Mouse (Mus musculus) forebrain, embryonic 16.5 days (tissue): ENCODE results near the gene Med9. TPM values are rescaled to one million over a fixed set of nuclear protein-coding genes. Genes with fewer than 3 reads are reported as not detected.
"Not testable (repeated sequence)": the region's sequence is repeated elsewhere in the genome, so short reads cannot be mapped to it uniquely, and the experiment has no call there.

ENCODE experiments used
- ATAC-seq: fragments of 200-750 bp; cut with Nextera tagmentation; 2 replicates; pipeline ENCODE4 v1.8.0; 2017; ENCODE audit warnings: mild to moderate bottlenecking, moderate library complexity
- H3K27ac ChIP-seq: fragments of 300-500 bp; sonication (generic); 2 replicates; pipeline ENCODE4 v1.5.1; 2014; ENCODE audit warnings: low read length, control low read depth
- H3K27me3 ChIP-seq: fragments of 300-500 bp; sonication (generic); replicated peaks from 2 replicates; pipeline ENCODE4 v1.6.1; 2014; ENCODE audit warnings: low read length; ENCODE audit not compliant: control insufficient read depth, insufficient read depth
- H3K36me3 ChIP-seq: fragments of 300-500 bp; sonication (generic); 2 replicates; pipeline ENCODE4 v1.6.1; 2014; ENCODE audit not compliant: control insufficient read depth, insufficient read depth
- H3K4me1 ChIP-seq: fragments of 300-500 bp; sonication (generic); replicated peaks from 2 replicates; pipeline ENCODE4 v1.6.1; 2014; ENCODE audit warnings: low read length; ENCODE audit not compliant: control insufficient read depth, insufficient read depth
- H3K4me2 ChIP-seq: fragments of 300-500 bp; sonication (generic); 2 replicates; pipeline ENCODE4 v1.6.1; 2014; ENCODE audit warnings: mild to moderate bottlenecking, low read length, control low read depth
- H3K4me3 ChIP-seq: fragments of 300-500 bp; sonication (generic); replicated peaks from 2 replicates; pipeline ENCODE4 v1.5.1; 2014; ENCODE audit warnings: mild to moderate bottlenecking, low read length, control low read depth
- H3K9ac ChIP-seq: fragments of 300-500 bp; sonication (generic); replicated peaks from 2 replicates; pipeline ENCODE4 v1.6.1; 2014; ENCODE audit warnings: low read depth, low read length, control low read depth
- H3K9me3 ChIP-seq: fragments of 300-500 bp; sonication (generic); 2 replicates; pipeline ENCODE4 v1.6.1; 2016; ENCODE audit warnings: low read length; ENCODE audit not compliant: control insufficient read depth
- WGBS: fragments of 180-500 bp; shearing (Covaris S2); extraction: QIAGEN DNeasy Blood & Tissue Kit; methylation state at CpG from one replicate; pipeline ENCODE4 v1.1.7; 2014; 5-methylcytosine and 5-hydroxymethylcytosine counted together
- polyA plus RNA-seq: library from polyadenylated mRNA; unstranded; fragments of >200 nt; fragmentation: Nextera tagmentation; extraction: Ambion mirVana; gene quantifications from 2 replicates; pipeline ENCODE4 v1.2.1, GENCODE M21; 2015

Gene Med9
- polyA plus RNA-seq, 1 experiment from 2014 or later: 39.2 TPM

DNA sequence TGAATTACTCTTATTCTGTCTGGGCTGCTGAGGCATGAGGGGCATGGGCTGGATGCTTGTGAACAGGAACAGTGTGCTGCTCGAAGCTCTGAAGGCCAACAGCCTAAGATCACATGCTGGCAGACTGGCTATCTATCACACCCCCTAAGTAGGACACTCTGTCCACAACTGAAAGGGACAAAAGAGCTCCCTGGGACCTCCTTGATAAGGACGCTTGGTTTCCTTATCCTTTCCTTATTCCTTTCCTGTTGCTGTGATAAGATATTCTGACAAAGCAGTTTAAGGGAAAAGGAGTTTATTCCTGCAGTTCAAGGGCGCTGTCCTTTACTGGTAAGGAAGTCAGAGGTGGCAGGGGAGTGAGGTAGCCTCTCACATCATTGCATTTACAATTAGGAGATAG lies 7.4 kb upstream of the Med9 start:
- Histone ChIP-seq H3K4me1 (no peaks in the 10 kb centered on the region), H3K27ac (no peak overlapping the region), H3K9ac (no peak overlapping the region), H3K4me3 (no peak overlapping the region), H3K36me3 (no peaks in the 10 kb centered on the region), H3K4me2 (no peak overlapping the region), H3K27me3 (no peaks in the 10 kb centered on the region), H3K9me3 (no peaks in the 10 kb centered on the region)
- ATAC-seq: no peak
- WGBS: 61% methylated on average over 3 of the region's 3 CpGs

DNA sequence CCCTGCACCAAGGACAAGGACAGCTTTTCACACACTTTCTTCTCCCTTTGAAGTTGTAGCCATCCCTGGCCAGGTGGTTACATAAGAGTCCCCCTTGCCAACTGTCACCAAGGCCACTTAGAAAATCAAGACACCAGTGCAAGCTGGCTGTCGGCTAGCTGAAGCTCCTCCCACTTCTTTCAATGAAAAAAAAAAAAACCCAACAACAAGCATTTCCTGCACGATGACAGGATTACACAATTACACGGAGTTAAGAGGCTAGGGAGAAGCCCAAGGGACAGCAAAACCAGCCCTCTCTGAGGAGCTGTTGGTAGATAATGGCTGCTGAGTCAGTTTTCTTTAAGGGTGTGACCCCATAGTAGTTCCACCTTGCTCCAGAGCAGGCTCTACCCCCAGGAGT lies 6.6 kb upstream of the Med9 start:
- Histone ChIP-seq H3K4me2 (no peak overlapping the region), H3K27me3 (no peaks in the 10 kb centered on the region), H3K36me3 (no peaks in the 10 kb centered on the region), H3K4me3 (no peak overlapping the region), H3K9ac (no peak overlapping the region), H3K4me1 (no peaks in the 10 kb centered on the region), H3K27ac (no peak overlapping the region), H3K9me3 (no peaks in the 10 kb centered on the region)
- 18% methylated on average over 3 of the region's 3 CpGs for WGBS
- no peak for ATAC-seq

DNA sequence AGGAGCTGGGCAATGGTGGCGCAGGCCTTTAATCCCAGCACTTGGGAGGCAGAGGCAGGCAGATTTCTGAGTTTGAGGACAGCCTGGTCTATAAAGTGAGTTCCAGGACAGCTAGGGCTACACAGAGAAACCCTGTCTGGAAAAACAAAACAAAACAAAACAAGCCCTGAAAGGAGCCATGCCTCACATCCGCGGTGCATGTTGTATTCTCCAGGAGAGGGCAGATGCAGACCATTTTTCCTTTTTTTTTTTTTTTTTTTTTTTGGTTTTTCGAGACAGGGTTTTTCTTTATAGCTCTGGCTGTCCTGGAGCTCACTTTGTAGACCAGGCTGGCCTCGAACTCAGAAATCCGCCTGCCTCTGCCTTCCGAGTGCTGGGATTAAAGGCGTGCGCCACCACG lies 3.2 kb upstream of the Med9 start:
- H3K9me3 ChIP-seq, H3K27ac ChIP-seq, H3K36me3 ChIP-seq, H3K4me3 ChIP-seq, ATAC-seq, H3K4me2 ChIP-seq, H3K27me3 ChIP-seq, H3K9ac ChIP-seq: not testable (repeated sequence)
- WGBS: 89% methylated on average over 10 of the region's 10 CpGs
- H3K4me1 ChIP-seq: peaks cover 16% of the 10 kb centered on the region

- H3K4me3 ChIP-seq: peak overlapping the region; percentile 73
- 4% methylated on average over 16 of the region's 16 CpGs for WGBS
- ATAC-seq: peak; percentile 47
These were observed 378 bp downstream of the Med9 start for GRCm38 (mm10) chr11:59948401-59948767.

GRCm38 (mm10) chr11:59952892-59953291 lies 4.9 kb downstream of the Med9 start:
- Histone ChIP-seq H3K36me3 (no peaks in the 10 kb centered on the region), H3K27me3 (no peaks in the 10 kb centered on the region), H3K9me3 (no peaks in the 10 kb centered on the region), H3K4me2 (no peak overlapping the region), H3K27ac (no peak overlapping the region), H3K4me1 (peaks cover 10% of the 10 kb centered on the region), H3K9ac (no peak overlapping the region), H3K4me3 (no peak overlapping the region)
- ATAC-seq: no peak
- WGBS: 93% methylated on average over 14 of the region's 14 CpGs

More at GRCm38 (mm10) chr11:59948401-59948767, 378 bp downstream of the Med9 start:
- Histone ChIP-seq H3K4me2 (peak overlapping the region; percentile 60), H3K27me3 (no peaks in the 10 kb centered on the region), H3K36me3 (no peaks in the 10 kb centered on the region), H3K4me1 (peaks cover 16% of the 10 kb centered on the region), H3K9me3 (no peaks in the 10 kb centered on the region), H3K9ac (peak overlapping the region; percentile 88), H3K27ac (peak overlapping the region; percentile 68)

- Histone ChIP-seq H3K4me1 (no peaks in the 10 kb centered on the region), H3K27ac (no peak overlapping the region), H3K9me3 (no peaks in the 10 kb centered on the region), H3K4me2 (no peak overlapping the region), H3K9ac (no peak overlapping the region), H3K27me3 (no peaks in the 10 kb centered on the region), H3K36me3 (peaks cover 8% of the 10 kb centered on the region; the same call in 1 of the 2 replicates), H3K4me3 (no peak overlapping the region)
- WGBS: 80% methylated on average over 6 of the region's 6 CpGs
- ATAC-seq: no peak
These were observed 8.7 kb downstream of the Med9 start for GRCm38 (mm10) chr11:59956749-59957148.

DNA sequence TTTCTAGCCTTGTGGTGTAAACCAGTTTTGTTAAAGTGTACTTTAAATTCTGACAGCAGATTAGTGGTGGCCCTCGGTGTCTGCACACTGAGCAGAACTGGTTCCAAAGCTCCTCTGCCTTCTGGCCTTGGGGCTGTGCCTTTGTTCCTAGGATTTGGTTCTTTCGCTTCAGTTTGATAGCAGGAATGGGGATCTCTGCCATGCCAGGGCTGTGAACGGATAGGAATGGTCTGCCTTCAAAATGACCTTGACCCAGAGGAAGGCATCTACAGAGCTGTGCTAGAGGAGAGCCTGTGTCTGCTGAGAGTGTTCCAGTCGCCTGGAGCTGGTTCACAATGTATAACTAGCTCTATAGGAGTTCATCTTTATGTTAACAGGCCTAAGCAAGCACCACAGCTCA lies 11.4 kb downstream of the Med9 start:
- H3K27ac ChIP-seq: no peak overlapping the region
- WGBS: 81% methylated on average over 4 of the region's 4 CpGs

DNA sequence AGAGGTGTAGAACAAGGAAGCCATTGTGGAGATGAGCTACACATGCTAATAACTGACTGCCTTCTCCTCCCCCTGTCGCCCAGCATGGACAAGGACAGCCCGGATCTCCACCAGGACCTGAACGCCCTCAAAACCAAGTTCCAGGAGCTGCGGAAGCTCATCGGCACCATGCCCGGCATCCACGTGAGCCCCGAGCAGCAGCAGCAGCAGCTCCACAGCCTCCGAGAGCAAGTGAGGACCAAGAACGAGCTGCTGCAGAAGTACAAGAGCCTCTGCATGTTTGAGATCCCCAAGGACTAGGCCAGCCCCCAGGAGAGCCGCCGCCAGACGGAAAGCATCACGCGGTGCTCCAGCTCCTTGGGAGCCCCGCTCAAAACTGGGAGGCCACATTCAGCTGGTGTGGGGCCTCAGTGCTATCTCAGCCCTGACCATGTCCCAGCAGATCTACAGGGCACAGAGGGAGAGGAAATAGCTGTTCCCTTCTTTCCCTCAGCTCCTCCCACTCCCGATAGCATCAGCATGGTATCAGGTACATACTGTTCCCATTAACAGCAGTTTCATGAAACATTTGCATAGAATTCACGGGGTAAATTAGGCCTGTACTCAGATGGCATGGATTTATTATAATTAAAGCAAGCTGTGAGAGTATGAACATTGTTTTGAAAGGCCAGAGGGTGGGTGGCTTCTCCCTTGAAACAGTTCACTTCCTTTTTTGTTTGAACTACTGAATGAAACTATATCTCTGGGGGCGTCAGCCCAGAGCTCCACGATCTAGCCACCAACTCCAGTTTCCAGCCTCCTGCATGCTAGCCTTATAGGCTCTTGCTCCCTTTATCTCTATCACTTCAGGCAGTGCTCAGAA lies 12.7 kb downstream of the Med9 start:
- H3K9me3 ChIP-seq: no peaks in the 10 kb centered on the region
- no peak overlapping the region for H3K4me2 ChIP-seq
- H3K9ac ChIP-seq: no peak overlapping the region
- H3K27ac ChIP-seq: no peak overlapping the region
- no peak for ATAC-seq
- no peak overlapping the region for H3K4me3 ChIP-seq
- peaks cover 10% of the 10 kb centered on the region; the same call in 1 of the 2 replicates for H3K36me3 ChIP-seq
- WGBS: 90% methylated on average over 20 of the region's 20 CpGs
- H3K4me1 ChIP-seq: peaks cover 20% of the 10 kb centered on the region
- peaks cover 14% of the 10 kb centered on the region for H3K27me3 ChIP-seq

More for the DNA sequence above, 11.4 kb downstream of the Med9 start:
- no peaks in the 10 kb centered on the region for H3K9me3 ChIP-seq
- peaks cover 9% of the 10 kb centered on the region for H3K27me3 ChIP-seq
- H3K4me3 ChIP-seq: no peak overlapping the region
- H3K4me1 ChIP-seq: peaks cover 11% of the 10 kb centered on the region
- H3K4me2 ChIP-seq: no peak overlapping the region
- no peak overlapping the region for H3K9ac ChIP-seq
- no peak for ATAC-seq
- H3K36me3 ChIP-seq: peaks cover 10% of the 10 kb centered on the region; the same call in 1 of the 2 replicates

GRCm38 (mm10) chr11:59961338-59961875 lies 13.4 kb downstream of the Med9 start:
- Histone ChIP-seq H3K27me3 (peaks cover 14% of the 10 kb centered on the region), H3K9ac (no peak overlapping the region), H3K36me3 (peaks cover 10% of the 10 kb centered on the region; the same call in 1 of the 2 replicates), H3K4me2 (no peak overlapping the region), H3K9me3 (no peaks in the 10 kb centered on the region), H3K4me1 (peaks cover 20% of the 10 kb centered on the region), H3K27ac (no peak overlapping the region), H3K4me3 (no peak overlapping the region)
- WGBS: 89% methylated on average over 9 of the region's 9 CpGs
- ATAC-seq: no peak
